Mouse (Mus musculus) thymus, adult 2 months (tissue): Measurements from ENCODE around the gene Tacc2. TPM values are rescaled to one million over a fixed set of nuclear protein-coding genes. Genes with fewer than 3 reads are reported as not detected.
"Not testable (repeated sequence)": the region's sequence is repeated elsewhere in the genome, so short reads cannot be mapped to it uniquely, and the experiment has no call there.

Experiments used
- DNase-seq: peaks from one replicate; pipeline ENCODE4 v3.0.0; 2021
- H3K27ac ChIP-seq: fragments of 200-500 bp; 2 replicates; pipeline ENCODE4 v1.5.1; 2012; ENCODE audit warnings: low read length, control low read depth; ENCODE audit not compliant: control insufficient read depth, insufficient read depth
- H3K27me3 ChIP-seq: fragments of 200-500 bp; 2 replicates; pipeline ENCODE4 v1.6.1; 2012; ENCODE audit warnings: mild to moderate bottlenecking, low read length, moderate library complexity, mixed read lengths; ENCODE audit not compliant: control insufficient read depth, insufficient read depth
- H3K36me3 ChIP-seq: fragments of 200-500 bp; 2 replicates; pipeline ENCODE4 v1.6.1; 2012; ENCODE audit warnings: mild to moderate bottlenecking, low read length, moderate library complexity; ENCODE audit not compliant: control insufficient read depth, insufficient read depth
- H3K4me1 ChIP-seq: fragments of 200-500 bp; replicated peaks from 2 replicates; pipeline ENCODE4 v1.6.1; 2012; ENCODE audit warnings: low read length; ENCODE audit not compliant: control insufficient read depth, insufficient read depth
- H3K4me3 ChIP-seq: fragments of 200-500 bp; 2 replicates; pipeline ENCODE4 v1.5.1; 2012; ENCODE audit warnings: mild to moderate bottlenecking, low read length, control low read depth, moderate library complexity; ENCODE audit not compliant: control insufficient read depth, insufficient read depth
- CTCF ChIP-seq: fragments of 200-500 bp; IDR thresholded peaks from 2 replicates; pipeline ENCODE4 v1.5.1; 2012; ENCODE audit warnings: mild to moderate bottlenecking, control low read depth, low read length, moderate library complexity, borderline replicate concordance; ENCODE audit not compliant: control insufficient read depth, poor library complexity, insufficient read depth; ENCODE audit errors: extremely low read depth
- POLR2A ChIP-seq: fragments of 200-500 bp; IDR thresholded peaks from 2 replicates; pipeline ENCODE4 v1.6.1; 2012; ENCODE audit warnings: mild to moderate bottlenecking, low read length, control low read depth, moderate library complexity; ENCODE audit not compliant: control insufficient read depth, poor library complexity, insufficient read depth; ENCODE audit errors: extremely low read depth
- WGBS: fragments of 180-500 bp; shearing (Covaris S2); methylation state at CpG from one replicate; pipeline ENCODE4 v1.1.7; 2018; 5-methylcytosine and 5-hydroxymethylcytosine counted together
- polyA plus RNA-seq: library from polyadenylated mRNA; depleted of rRNA; stranded (reverse); fragments of >200 nt; gene quantifications from 2 replicates; pipeline ENCODE4 v1.2.3, GENCODE M21; 2012

Gene Tacc2
- polyA plus RNA-seq, 1 experiment = 41.1 TPM

GRCm38 (mm10) chr7:130665358-130665757 lies 88.1 kb downstream of the Tacc2 start:
- Histone ChIP-seq H3K27me3 (no peaks in the 10 kb centered on the region), H3K27ac (no peak overlapping the region), H3K4me1 (no peaks in the 10 kb centered on the region; the same call in 1 of the 2 replicates), H3K4me3 (no peak overlapping the region), H3K36me3 (no peaks in the 10 kb centered on the region; the same call in 1 of the 2 replicates)
- DNase-seq = no peak
- TF ChIP-seq POLR2A (no peak), CTCF (no peak)
- 97% methylated on average over 9 of the region's 9 CpGs for WGBS

GRCm38 (mm10) chr7:130668013-130668412 lies 90.8 kb downstream of the Tacc2 start:
- H3K4me3 ChIP-seq, H3K4me1 ChIP-seq, H3K27ac ChIP-seq, H3K27me3 ChIP-seq, H3K36me3 ChIP-seq, DNase-seq: not testable (repeated sequence)
- 88% methylated on average over 1 of the region's 1 CpGs for WGBS

- Histone ChIP-seq H3K27ac (no peak overlapping the region), H3K36me3 (no peaks in the 10 kb centered on the region; the same call in 1 of the 2 replicates), H3K4me3 (no peak overlapping the region), H3K4me1 (no peaks in the 10 kb centered on the region), H3K27me3 (no peaks in the 10 kb centered on the region)
- no peak for TF ChIP-seq POLR2A
- TF ChIP-seq CTCF = no peak
- DNase-seq = no peak
- 91% methylated on average over 7 of the region's 7 CpGs for WGBS
Measured at GRCm38 (mm10) chr7:130668729-130669281, 91.6 kb downstream of the Tacc2 start.

DNA sequence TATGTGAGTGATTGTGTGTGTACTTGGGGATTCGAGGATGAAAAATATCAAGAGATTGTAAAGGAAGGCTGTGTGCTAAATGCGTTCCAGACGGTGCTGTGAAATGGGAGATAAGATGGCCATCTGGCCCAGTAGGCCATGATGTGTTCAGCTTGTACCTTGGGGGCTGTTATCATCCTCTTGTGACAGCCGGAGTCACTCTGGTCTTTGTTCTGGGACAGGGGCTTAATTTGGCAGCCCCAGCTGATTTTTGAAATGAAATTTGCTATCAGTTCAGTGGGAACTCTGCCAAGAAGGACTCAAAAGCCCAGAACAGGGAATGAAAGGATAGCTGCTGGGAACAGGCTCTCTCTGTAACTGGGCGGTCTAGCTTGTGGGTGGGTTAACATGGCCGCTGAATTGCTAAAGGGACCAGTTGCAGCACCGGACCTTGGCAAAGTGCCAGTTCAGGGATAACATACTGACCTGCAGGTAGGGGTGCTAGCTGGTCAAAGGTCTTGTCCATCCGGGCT lies 92.2 kb downstream of the Tacc2 start:
- no peak overlapping the region for H3K27ac ChIP-seq
- DNase-seq = no peak
- H3K4me1 ChIP-seq = no peaks in the 10 kb centered on the region
- H3K4me3 ChIP-seq = no peak overlapping the region
- TF ChIP-seq CTCF (no peak), POLR2A (no peak)
- H3K36me3 ChIP-seq = no peaks in the 10 kb centered on the region; the same call in 1 of the 2 replicates
- 92% methylated on average over 8 of the region's 8 CpGs for WGBS
- H3K27me3 ChIP-seq = no peaks in the 10 kb centered on the region

DNA sequence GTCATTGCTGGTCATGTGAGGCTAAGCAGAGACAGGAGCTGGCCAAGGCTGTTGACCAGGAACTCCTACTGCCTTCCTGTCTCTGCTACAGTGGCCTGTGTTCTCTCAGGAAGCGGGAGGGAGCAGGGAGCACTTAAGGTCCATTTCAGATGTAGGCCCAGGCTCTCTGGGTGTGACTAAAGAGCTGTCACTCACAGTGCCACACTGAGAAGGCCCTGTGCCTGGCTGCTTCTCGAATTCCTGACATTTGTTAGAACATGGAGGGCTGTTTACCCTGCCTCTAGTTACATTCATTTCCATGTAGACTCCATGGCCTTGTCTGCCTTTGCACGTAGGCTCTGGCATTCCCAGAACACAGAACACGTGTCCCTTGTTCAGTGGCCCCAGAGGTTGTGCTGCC lies 93.1 kb downstream of the Tacc2 start:
- 85% methylated on average over 4 of the region's 4 CpGs for WGBS
- no peaks in the 10 kb centered on the region for H3K36me3 ChIP-seq
- no peak for TF ChIP-seq POLR2A
- TF ChIP-seq CTCF = no peak
- H3K4me3 ChIP-seq = no peak overlapping the region
- no peaks in the 10 kb centered on the region for H3K27me3 ChIP-seq
- no peak overlapping the region for H3K27ac ChIP-seq
- no peaks in the 10 kb centered on the region for H3K4me1 ChIP-seq
- DNase-seq = no peak

DNA sequence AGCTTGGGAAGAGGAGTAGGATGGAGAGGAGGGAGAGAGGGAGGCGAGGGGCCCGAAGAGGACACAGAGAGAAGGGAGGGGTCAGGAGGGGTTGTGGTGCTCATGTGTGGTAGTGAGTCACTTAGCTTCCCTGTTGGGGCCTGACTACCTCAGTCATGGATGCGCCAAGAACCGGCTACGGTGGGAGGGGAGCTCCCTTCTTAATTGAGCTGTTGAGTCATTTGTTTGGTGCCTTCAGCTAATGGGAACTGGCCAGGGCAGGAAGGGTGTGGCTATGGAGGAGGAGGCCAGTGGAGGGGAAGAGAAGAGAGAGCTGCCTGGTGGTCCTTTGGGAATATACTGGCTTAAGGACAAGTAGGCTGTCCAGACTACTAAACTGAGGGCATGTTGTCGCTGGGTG lies 94.1 kb downstream of the Tacc2 start:
- 89% methylated on average over 6 of the region's 6 CpGs for WGBS
- no peaks in the 10 kb centered on the region for H3K4me1 ChIP-seq
- no peak for TF ChIP-seq POLR2A
- TF ChIP-seq CTCF = no peak
- no peak for DNase-seq
- no peaks in the 10 kb centered on the region for H3K27me3 ChIP-seq
- no peaks in the 10 kb centered on the region for H3K36me3 ChIP-seq
- H3K4me3 ChIP-seq = no peak overlapping the region
- H3K27ac ChIP-seq = no peak overlapping the region
